8 mouse cellular contexts compared by ENCODE assay signal in genomic region chr15:79380468-79381444, GRCm38 (mm10). TPM values are rescaled to one million over a fixed set of nuclear protein-coding genes. Genes with fewer than 3 reads are reported as not detected.
DNase-seq lines count a peak whose midpoint lies in the region; ATAC-seq lines count a peak whose summit lies in the region.

No protein-coding gene starts in this region.

- ATAC-seq in hindbrain, embryonic 15.5 days (ENCODE audit: low FRiP score, low read depth) = 0 out of 2 replicates have a peak, but pooled peaks have one; percentile 39
- ATAC-seq in megakaryocyte progenitor cell, adult 5-6 weeks (replicated peaks; ENCODE audit: poor library complexity) = peak; percentile 95

- peaks cover 15% of the 10 kb centered on the region for H3K36me3 ChIP-seq in hindbrain, embryonic 15.5 days

- H3K27me3 ChIP-seq in hindbrain, embryonic 15.5 days = no peaks in the 10 kb centered on the region

- intact Hi-C loops in left cerebral cortex, postnatal 14 days (cut with DNase I) = no loop called here

- no peaks in the 10 kb centered on the region for H3K9me3 ChIP-seq in hindbrain, embryonic 15.5 days

- 49% methylated on average over 22 of the region's 23 CpGs for WGBS in hindbrain, embryonic 15.5 days

- H3K4me3 ChIP-seq in hindbrain, embryonic 15.5 days = no peak overlapping the region

- DNase-seq in ovary, postnatal 14 days (ENCODE audit: low spot score) = peak; percentile 72
- no peak for DNase-seq in ovary, postnatal 10 days (ENCODE audit: low spot score)
- DNase-seq in cerebellum, adult 18-20 months = peak; percentile 80 to 81
- peak; percentile 57 to 80 for DNase-seq in frontal cortex, postnatal 36 days (ENCODE audit: low spot score in 2 of 2)
- peak; percentile 68 to 79 for DNase-seq in left cerebral cortex, postnatal 14 days (ENCODE audit: low spot score in 2 of 2)
- peak; percentile 67 for DNase-seq in spleen, adult 12 weeks (ENCODE audit: low spot score)

- no peak overlapping the region for H3K4me2 ChIP-seq in hindbrain, embryonic 15.5 days

- H3K9ac ChIP-seq in hindbrain, embryonic 15.5 days = no peak overlapping the region

- peaks cover 13% of the 10 kb centered on the region for H3K4me1 ChIP-seq in hindbrain, embryonic 15.5 days (replicated peaks)

- H3K27ac ChIP-seq in hindbrain, embryonic 15.5 days (replicated peaks) = no peak overlapping the region

RNA-seq across cellular contexts. Expression of gene Tmem184b, which starts 22.6 kb away (rescaled TPM):
- 45.7 and 51.6 TPM in 2 replicates for polyA plus RNA-seq in hindbrain, embryonic 15.5 days (2015; fragmentation: Nextera tagmentation; extraction: Ambion mirVana)
- 10 to 100 TPM; 56.2 to 56.8 TPM for total RNA-seq in left cerebral cortex, postnatal 14 days (2021)
- total RNA-seq in megakaryocyte progenitor cell, adult 5-6 weeks (2015) = 12.0 and 12.2 TPM in 2 replicates
- total RNA-seq in megakaryocyte progenitor cell, adult 5-6 weeks (2017) = 4.0 and 4.3 TPM in 2 replicates

RNA-seq across cellular contexts. Expression of gene Maff, which starts 34.3 kb away (rescaled TPM):
- 1.00 and 1.0 TPM in 2 replicates for polyA plus RNA-seq in hindbrain, embryonic 15.5 days (2015; fragmentation: Nextera tagmentation; extraction: Ambion mirVana)
- 1 to 10 TPM; 1.4 to 2.6 TPM for total RNA-seq in left cerebral cortex, postnatal 14 days (2021)
- 3.2 and 3.9 TPM in 2 replicates for total RNA-seq in megakaryocyte progenitor cell, adult 5-6 weeks (2015)
- 1.5 and 1.7 TPM in 2 replicates for total RNA-seq in megakaryocyte progenitor cell, adult 5-6 weeks (2017)

RNA-seq across cellular contexts. Expression of gene Pla2g6, which starts 52.6 kb away (rescaled TPM):
- polyA plus RNA-seq in hindbrain, embryonic 15.5 days (2015; fragmentation: Nextera tagmentation; extraction: Ambion mirVana) = 27.1 and 32.5 TPM in 2 replicates
- 10 to 100 TPM; 21.5 to 23.0 TPM for total RNA-seq in left cerebral cortex, postnatal 14 days (2021)
- total RNA-seq in megakaryocyte progenitor cell, adult 5-6 weeks (2015) = 6.9 and 8.4 TPM in 2 replicates
- 6.6 and 6.9 TPM in 2 replicates for total RNA-seq in megakaryocyte progenitor cell, adult 5-6 weeks (2017)

Comparison
In these comparisons a context has a peak if more than half of its experiments do, and no peak if none do; other contexts are left out.
1. RNA of gene Tmem184b, which starts 22.6 kb away (total RNA-seq): 56.2 to 56.8 TPM in left cerebral cortex, postnatal 14 days; 4.0 to 12.2 TPM in megakaryocyte progenitor cell, adult 5-6 weeks; every median in the first group is over 4 times any median in the second.